Mouse (Mus musculus): ENCODE data around the gene Serpina11.

Serpina11 gene

DNA sequence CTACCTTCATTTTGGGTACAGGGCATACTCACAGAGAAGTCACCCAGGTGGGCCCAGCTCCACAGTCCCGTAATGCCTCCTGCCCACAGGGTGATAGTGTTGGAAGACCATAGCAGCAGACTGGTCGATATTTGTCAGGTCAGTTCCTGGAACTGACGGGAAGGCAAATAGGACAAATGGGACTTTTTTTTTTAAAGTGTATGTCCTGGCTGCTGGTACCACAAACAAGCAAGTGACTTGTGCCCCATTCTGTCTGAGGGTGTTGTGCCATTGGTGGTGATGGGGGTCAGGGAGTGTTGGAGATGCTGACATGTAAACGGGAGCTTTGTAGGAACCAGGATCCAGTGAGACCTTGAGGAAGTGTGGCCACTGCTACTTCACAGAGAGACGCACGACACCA is at the start of gene Serpina11:
Serpina11 (minus strand) TSS at position 101 of the 400 bp plus-strand sequence.
- DNase-seq = no peak

DNA sequence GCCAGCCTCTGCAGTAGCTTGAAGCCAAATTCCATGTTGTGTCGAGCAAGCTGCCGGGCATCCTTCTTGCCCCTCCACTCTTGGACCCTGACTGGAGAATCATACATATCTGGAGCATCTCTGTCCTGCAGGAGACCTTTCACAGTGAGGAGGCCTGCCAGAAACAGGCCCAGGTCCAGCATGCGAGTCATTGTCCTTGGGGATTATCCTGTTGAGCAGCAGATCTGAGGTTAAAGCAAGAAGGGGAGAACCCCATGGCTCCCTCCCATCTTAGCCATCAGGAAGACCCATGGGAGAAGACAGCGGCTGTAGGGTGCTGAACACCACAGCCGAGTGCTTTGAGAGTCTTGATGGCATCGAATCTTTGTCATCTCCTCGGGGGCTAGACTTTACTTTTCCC is 48.4 kb upstream of the Serpina11 start:
- no peak for DNase-seq

DNA sequence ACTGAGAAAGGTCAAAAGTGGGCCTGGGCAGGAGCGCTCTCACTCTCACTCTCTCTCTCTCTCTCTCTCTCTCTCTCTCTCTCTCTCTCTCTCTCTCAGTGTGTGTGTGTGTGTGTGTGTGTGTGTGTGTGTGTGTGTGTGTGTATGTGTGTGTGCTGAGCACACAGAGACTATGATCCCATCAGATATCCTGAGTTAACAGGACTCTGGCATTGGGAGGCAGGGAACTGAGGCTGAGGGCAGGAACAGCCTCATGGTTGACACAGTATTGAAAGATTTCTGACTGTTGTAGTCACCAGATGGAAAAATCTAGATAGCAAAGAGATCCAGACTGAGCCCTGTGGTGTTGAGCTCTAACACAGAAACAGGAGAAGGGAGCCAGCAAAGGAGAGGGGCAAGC is 44.0 kb upstream of the Serpina11 start:
- DNase-seq = no peak

DNA sequence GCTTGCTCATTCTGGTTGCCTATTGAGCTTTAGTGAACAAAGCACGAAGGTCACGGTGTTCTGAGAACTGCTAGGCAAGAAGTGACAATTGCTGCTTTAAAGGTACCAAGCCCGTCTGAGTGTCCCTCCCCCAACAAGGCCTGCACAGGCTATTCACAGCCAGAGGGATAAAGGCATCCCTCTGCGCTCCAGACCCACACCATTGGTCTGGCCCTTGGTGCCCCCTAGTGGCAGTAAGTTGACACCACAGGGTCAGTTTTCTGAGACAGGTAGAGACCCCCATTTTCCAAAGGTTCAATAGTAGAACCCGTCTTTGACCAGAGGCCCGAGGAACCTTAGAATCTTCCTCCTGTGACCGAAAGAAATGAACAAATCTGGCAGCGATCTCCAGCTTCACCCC is 40.2 kb upstream of the Serpina11 start:
- DNase-seq = no peak

DNA sequence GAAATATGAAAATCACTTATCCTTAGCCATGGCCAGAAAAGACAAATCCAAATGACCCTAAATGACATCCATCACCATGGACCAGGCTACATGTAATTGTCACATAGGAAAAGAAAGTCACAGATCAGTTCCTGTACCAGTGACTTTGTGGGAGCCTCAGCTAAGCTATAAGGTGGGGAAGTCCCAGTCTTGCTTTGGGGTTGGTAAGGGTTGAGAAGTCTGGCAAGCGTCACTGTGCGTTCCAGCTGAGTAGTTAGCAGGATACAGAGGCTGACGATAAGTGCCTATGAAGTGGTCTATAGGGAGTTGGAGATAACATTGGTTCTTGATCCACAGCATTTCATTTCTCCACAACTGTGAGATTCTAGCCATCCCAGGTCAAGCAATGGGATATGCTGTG is 25.5 kb upstream of the Serpina11 start:
- no peak for DNase-seq

DNA sequence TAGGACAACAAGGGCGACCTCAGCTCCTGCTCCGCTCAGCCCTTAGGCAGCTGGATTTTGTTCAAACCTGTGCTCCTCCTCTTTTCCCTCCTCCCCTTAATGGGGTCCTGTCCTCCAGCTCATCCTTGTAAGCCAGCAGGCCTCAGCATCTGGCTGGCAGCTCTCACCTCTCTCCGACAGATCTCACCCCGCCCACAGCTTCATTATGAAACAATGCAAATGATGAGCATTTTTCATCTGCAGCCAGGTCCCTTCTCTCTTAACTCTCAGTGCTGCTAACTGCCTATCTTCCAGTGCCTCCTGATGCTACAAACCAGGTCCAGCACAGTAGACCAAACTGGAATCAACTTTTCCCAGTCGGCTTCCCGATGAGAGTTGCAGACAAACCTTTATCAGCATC is 23.9 kb upstream of the Serpina11 start, which contains the start of gene Serpina9:
Serpina9 (minus strand) TSS at position 136 of the 400 bp plus-strand sequence.
- DNase-seq = no peak

DNA sequence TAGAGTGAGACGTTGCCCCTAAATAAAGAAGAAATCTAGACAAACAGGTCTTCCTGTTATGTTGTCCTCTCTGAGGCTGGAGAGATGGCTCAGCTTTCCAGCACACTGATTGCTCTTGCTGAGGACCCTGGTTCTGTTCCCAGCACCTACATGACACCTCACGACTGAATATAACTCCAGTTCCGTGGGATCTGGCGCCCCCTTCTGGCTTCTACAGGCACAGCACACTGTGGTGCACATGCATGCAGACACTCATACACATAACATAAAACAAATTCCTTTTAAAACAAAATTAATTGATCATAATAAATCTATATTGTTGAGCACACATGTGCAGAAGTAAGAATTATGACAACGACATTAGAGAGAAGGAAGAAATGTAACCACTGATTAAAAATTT is 14.9 kb upstream of the Serpina11 start:
- DNase-seq = no peak

DNA sequence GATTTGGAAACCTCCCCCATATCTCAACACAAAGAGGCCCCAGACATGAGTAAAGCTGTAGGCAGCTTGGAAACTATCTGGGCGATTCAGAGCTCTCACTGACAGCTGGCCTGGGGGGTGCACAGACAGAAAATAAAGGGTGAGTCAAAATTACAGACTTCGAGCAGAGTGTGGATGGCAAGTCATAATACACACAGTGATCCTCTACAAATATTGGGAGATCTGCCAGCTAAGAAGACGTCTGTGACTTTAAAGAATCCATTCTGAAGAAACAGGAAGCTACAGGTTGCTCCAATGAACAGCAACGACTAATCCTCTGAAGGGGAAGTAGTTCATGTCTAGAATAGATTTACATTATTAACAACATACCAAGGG is 13.5 kb upstream of the Serpina11 start:
- DNase-seq = no peak

DNA sequence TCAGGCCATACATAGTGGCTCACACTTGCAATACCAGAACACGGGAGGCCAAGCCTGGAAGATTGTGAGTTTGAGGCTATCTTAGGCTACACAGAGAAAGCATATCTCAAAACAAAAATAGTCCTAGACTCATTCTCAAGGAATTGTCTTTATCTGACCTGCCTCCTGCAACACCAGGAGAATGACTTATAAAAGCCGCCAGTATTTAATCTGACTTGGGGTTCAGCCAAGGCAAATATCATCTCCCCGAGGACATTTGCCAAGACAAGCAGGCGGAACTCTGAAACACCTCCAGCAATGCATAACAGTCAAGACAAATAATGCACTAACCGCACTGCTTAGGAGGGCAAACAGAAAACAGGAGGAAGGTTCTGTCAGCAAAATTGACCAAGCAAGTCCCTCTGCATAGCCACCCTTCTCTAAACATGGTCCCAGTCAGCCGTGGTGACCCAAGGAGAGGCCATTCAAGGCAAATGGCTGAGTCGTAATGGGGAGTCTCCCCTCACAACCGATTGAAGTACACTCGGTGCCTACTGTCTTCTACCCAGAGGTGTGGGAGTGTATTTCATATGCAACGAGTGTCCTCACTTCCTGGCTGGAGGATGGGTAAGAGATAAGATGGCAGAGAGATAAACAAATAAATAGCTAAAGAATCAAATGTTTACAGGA is 12.9 kb upstream of the Serpina11 start:
- DNase-seq = no peak

DNA sequence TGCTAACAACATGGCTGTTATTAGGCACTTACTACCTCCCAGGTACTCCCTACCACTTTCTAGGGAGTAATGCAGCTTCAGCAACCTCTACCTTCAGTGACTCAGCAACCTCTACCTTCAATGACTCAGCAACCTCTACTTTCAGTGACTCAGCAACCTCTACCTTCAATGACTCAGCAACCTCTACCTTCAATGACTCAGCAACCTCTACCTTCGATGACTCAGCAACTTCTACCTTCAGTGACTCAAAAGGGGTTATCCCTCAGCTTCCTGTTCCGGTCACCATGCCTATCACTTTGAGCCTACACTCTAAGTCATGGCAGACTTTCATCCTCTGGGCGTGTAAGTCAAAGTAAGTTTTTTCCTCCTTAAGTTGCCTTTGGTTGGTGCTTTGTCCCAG is 10.8 kb upstream of the Serpina11 start:
- DNase-seq = no peak

DNA sequence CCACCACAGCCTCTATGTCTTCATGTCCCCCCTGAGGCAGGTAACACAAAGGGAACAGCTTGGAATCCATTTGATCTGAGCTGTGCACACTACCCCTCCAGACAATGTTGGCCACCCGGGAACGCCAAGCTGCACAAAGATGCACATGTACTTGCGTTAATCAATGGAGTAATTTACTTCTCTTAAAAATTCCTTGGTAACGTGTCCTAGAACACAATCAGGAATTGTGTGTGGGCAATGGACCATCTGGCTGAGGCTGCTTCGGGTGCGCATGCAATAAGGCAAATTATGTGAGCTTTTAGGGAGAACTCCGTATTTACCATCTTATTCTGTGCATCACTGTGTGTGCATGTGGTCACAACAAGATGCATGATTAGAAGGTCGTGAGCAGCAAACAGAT is 9.9 kb upstream of the Serpina11 start:
- no peak for DNase-seq

DNA sequence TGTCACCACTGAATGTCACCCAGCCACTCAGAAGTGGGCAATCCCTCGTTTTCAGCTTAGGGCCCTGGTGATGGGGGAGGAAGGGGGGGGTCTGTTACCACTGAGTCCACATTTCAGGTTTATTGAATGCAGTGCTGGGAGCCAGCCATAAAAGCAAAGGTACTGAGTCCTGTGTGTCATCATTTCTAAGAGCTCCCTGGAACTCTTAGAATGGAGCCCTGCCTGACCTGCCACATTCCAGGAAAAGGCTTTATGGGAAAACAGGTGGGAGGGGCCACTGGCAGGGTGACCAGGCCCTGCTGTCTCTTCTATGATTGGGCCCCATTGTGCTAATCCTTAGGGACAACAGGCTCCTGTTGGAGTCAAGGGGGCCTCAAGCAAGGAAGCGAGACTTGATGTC is 6.8 kb upstream of the Serpina11 start:
- no peak for DNase-seq

DNA sequence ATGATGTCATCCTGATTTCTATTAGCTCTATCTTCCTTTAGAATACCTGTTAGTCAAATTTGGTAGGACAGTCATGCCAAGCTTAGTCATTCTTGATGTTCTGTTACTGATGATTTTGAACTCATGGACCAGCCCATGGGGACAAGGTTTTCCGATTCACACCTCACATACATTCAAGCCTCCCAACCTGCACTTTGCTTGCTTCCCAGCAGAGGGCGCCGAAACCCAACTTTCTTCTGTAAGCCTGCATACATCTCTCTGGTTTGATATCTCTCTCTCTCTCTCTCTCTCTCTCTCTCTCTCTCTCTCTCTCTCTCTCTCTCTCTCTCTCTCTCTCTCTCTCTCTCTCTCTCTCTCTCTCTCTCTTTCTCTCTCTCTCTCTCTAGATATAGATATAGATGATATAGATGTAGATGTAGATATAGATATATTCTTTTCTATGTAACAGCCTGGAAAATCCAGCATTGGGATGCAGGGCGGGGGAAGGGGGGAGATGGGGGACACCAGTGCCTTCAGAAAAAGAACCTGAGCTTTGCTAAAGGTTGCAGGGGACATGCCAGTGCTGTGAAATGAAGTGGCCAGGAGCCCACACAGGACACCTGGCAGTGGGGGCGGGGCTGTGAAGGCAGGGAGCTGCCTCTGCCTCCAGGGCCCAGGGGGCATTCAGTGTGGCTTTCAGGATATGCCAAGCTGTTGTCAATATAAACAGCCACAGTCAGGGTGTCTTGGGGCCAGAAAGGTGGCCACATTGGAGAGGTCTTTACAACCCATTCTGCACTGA is 5.7 kb upstream of the Serpina11 start:
- peak; percentile 43 for DNase-seq

DNA sequence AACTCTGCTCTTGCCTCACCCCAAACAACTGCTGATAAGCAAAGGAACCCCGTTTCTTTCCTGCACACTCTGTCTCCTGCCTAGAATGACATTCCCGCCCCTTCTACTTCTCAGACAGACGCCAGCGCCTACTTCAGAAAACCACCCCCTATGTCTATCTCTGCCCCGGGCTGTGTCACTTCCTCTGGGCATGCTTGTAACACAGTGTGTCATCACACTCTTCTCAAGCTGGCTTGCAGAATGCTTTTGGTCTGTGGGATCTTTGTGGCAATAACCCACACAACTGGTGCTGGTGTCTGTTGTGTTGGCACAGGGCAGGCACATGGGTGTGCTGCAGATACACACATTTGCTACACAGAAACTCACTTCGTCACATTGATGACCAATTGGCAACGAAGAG is 3.2 kb upstream of the Serpina11 start:
- DNase-seq = no peak

DNA sequence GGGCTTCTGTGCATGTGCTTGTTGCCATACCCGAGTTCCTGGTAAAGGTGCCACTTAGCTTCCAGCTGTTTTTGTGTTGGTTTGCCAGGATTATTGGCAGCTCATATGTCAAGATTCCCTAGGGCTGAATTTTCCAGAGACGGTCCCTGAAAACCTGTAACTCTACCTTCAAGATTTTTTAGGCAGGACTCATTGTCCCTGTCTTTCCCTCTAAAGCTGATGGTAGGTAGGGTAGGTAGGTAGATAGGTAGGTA is 316 bp downstream of the Serpina11 start:
- no peak for DNase-seq

DNA sequence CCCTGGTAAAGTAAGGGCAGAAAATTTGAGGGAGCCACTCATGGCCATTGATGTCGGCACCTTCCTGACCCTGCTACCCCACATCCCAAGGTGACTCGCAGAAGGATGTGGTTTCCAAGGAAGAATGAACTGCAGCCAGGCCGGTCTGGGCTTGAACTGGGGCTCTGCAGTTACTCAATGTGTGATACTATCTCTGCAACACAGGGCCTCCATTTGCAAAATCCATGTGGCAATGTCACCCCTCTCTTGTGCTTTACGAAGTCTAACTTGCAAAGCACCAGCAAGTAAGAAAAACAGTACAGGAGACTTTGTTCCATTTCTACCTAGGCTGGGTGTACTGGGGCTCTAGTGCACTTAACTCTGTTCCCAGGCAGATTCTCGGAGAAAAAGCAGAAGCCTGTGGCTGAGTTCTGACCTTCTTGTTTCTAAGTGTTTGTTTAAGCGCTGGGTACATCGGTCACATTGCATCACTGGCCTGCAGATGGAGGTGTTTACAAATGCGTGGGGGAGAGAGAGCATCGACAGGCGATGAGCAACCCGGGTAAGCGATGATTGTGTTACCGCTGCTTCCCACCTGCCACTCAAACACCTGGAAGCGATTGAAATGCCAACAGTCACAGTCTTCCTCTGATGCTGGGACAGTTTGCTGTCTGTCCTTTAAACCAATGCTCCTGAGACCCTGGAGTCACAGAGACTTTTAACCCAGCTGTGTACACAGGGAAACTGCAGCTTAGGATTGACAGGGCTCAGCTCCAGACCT is 823 bp downstream of the Serpina11 start:
- DNase-seq = no peak

DNA sequence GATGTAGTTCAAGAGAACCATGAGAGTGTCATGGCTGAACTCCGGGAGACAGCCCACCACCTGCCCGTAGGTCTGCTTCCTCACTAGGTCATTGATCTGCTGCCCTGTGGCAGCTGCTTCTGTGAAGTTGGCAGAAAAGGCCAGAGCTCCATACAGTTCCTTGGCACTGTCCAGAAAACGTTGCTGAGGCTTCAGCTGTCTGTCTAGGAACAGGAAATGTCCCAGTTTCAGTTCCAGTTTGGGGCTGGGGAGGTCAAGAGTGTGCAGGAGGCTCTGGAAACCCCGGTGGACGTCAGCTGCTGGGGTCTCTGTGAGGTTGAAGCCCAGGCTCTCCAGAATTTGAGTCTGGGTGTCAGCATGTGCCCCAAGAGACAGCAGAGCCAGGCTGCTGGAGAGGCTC is 3.9 kb downstream of the Serpina11 start:
- no peak for DNase-seq

DNA sequence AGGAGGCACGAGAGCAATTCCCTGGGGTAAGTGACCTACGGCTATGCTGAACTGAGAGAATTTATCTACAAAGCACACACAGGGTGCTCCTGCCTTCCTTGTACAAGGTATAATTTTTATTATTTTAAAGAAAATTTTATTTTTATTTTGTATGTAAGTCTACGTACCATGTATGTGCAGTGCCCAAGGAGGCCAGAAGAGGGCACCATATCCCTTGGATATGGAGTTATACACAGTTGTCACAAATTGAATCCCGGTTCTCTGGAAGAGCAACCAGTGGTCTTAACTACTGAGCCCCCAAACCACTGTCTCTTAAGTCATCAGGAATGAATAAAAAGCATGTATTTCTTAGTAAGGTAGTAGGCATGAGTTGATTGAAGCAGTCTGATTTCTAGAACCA is 4.8 kb downstream of the Serpina11 start:
- DNase-seq = peak; percentile 13

DNA sequence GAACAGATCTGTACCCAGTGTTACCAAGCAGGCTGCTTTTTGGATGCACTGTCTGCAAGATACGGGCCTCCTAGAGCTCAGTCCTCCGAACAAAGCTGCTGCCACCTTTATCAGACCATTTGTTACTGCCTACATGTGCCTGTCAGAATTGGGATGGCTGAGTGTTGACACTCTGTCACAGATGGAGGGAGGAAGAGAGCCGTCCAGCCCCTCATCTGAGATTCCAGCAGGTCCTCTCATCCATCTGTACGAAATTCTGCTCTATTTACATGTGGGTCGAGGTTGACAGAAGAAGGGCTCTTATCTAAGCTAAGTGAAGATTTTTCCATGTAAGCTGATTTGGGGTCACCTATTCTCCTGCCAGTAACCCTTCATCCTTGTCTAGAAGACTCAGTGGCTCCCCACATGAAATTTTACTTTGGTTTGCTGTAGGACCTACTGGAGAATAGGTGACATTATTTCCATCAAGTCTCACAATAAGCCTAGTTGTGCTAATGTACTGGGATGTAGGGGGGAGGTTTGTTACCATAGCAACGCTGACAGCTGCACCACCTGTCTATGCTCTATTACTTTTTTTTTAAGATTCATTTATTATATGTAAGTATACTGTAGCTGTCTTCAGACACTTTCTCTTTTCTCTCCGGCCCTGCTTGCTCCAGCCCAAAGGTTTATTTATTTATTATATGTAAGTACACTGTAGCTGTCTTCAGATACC is 8.0 kb downstream of the Serpina11 start:
- no peak for DNase-seq

DNA sequence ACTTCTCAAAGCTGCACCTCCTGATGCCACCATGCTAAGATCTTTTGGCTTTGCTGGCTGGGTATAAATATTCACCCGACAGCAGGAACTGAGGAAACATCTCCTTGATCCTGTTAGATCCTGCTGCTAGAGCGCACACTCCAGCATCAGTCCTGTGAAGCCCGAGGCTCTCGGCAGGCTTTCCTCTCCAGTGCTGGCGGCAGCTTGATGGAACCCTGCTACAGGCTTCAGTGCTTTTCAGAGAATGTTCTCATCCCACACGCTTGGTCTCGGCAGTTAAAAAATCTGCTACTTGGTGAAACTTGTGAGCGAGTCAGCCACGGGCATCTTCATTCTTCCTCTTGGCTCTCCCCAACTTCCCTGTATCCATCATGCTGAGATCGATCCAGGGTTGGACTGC is 11.5 kb downstream of the Serpina11 start:
- no peak for DNase-seq

DNA sequence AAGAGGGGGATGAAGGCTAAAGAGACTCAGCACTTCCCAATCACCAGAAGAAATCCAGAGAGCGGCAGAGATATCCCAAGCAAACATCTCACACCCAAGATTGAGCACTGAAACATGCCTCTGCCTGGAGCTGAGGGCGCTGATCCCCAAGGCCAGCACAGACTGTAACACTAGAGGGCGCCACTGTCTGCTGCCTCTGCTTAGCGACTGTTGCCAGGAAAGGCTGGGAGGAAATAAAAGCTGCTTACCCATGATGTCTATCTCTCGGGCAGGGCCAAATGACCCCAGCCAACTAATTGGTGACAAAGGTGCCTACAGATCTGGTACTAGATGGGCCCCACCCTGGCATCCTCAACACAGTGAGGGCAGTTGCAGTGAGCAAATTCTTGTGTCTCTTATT is 11.9 kb downstream of the Serpina11 start:
- no peak for DNase-seq

DNA sequence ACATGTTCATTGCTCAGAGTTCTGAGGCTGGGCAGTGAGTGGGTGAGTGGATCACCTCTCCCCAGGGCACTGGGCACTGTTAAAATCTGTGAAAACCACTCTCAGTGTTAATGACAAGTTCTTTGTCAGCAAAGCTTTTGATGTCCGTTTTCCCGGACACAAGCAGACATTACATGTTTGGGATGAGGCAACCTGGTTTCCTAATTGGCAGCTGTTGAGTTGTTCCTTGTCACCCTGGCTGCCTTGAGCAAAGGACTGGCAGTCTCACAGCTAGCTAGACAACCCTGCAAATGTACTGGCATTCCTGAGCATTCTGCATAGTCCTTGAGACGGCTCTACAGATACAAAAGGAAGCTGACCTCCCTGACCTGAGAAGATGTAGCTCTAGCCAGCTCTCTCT is 12.7 kb downstream of the Serpina11 start:
- DNase-seq = no peak

DNA sequence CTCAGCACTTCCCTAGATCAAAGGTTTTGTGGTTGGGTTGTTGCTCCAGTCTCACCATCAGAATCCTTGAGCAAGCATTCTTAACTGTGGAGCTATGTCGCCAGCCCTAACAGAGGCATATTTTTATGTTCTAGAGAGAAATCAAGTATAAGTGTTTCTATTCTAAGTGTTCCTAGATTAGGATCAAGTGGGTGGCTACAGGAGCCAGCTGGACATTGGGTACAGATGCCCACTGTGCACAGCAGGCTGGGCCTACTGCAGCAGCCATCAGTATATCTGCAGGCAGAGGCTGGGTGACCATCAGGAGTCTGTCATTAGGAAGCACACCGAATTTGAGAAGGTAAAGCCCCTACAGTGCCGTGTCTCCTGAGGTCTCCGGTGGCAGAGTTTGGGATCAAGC is 18.7 kb downstream of the Serpina11 start:
- no peak for DNase-seq
